Mouse (Mus musculus) CH12F3 (cell line): ENCODE data around the gene Ezr.

Source experiments
- in situ Hi-C: fragments of 300-500 bp; cut with MboI; formaldehyde crosslinking; loops from 2 replicates; pipeline ENCODE4 v1.14.3; 2020; ENCODE audit warnings: low sequenced_read_pairs

Gene Ezr

GRCm38 (mm10) chr17:6771661-6772489, 10.7 kb downstream of the Ezr start:
- in situ Hi-C loops, result no loop called here

- in situ Hi-C loops, result no loop called here
These were observed 13.0 kb downstream of the Ezr start for GRCm38 (mm10) chr17:6769602-6770001.

- in situ Hi-C loops, result no loop called here
These were observed 14.2 kb downstream of the Ezr start for GRCm38 (mm10) chr17:6768301-6768788.

- in situ Hi-C loops, result no loop called here
These were observed 14.8 kb downstream of the Ezr start for GRCm38 (mm10) chr17:6767771-6768170.

GRCm38 (mm10) chr17:6766823-6767222, 15.8 kb downstream of the Ezr start:
- in situ Hi-C loops, result no loop called here

GRCm38 (mm10) chr17:6765886-6766285, 16.7 kb downstream of the Ezr start:
- in situ Hi-C loops, result no loop called here

- in situ Hi-C loops, result no loop called here
These were observed 17.9 kb downstream of the Ezr start for GRCm38 (mm10) chr17:6764730-6765129.

- in situ Hi-C loops, result no loop called here
These were observed 18.4 kb downstream of the Ezr start for GRCm38 (mm10) chr17:6764227-6764593.

- in situ Hi-C loops, result no loop called here
These were observed 18.9 kb downstream of the Ezr start for GRCm38 (mm10) chr17:6763513-6764226.

- in situ Hi-C loops, result no loop called here
These were observed 22.8 kb downstream of the Ezr start for GRCm38 (mm10) chr17:6759717-6760292.

GRCm38 (mm10) chr17:6758845-6759244, 23.7 kb downstream of the Ezr start:
- in situ Hi-C loops, result no loop called here

- in situ Hi-C loops, result no loop called here
These were observed 24.7 kb downstream of the Ezr start for GRCm38 (mm10) chr17:6757902-6758301.

- in situ Hi-C loops, result no loop called here
These were observed 26.7 kb downstream of the Ezr start for GRCm38 (mm10) chr17:6755873-6756272.

GRCm38 (mm10) chr17:6755176-6755575, 27.4 kb downstream of the Ezr start:
- in situ Hi-C loops, result no loop called here

- in situ Hi-C loops, result no loop called here
These were observed 30.2 kb downstream of the Ezr start for GRCm38 (mm10) chr17:6752375-6752774.

GRCm38 (mm10) chr17:6751221-6751859, 31.2 kb downstream of the Ezr start:
- in situ Hi-C loops, result no loop called here

- in situ Hi-C loops, result no loop called here
These were observed 33.7 kb downstream of the Ezr start for GRCm38 (mm10) chr17:6748779-6749464.

- in situ Hi-C loops, result no loop called here
These were observed 35.1 kb downstream of the Ezr start for GRCm38 (mm10) chr17:6747478-6747877.

GRCm38 (mm10) chr17:6746452-6747231, 35.9 kb downstream of the Ezr start:
- in situ Hi-C loops, result no loop called here

- in situ Hi-C loops, result no loop called here
These were observed 36.6 kb downstream of the Ezr start for GRCm38 (mm10) chr17:6745975-6746374.
